Mouse (Mus musculus): ENCODE data around the gene Hspb3. TPM values are rescaled to one million over a fixed set of nuclear protein-coding genes. Genes with fewer than 3 reads are reported as not detected.

Gene Hspb3
- polyA plus RNA-seq, 1 experiment from 2014 or later = 0.42 TPM

GRCm38 (mm10) chr13:113632506-113632905, 31.0 kb downstream of the Hspb3 start:
- Histone ChIP-seq H3K4me2 (no peak overlapping the region), H3K36me3 (replicated peaks) (no peaks in the 10 kb centered on the region), H3K4me3 (replicated peaks) (no peak overlapping the region), H3K27me3 (no peaks in the 10 kb centered on the region), H3K9me3 (no peaks in the 10 kb centered on the region), H3K9ac (no peak overlapping the region), H3K27ac (no peak overlapping the region), H3K4me1 (no peaks in the 10 kb centered on the region)
- WGBS = 60% methylated on average over 6 of the region's 6 CpGs
- no peak for ATAC-seq (ENCODE audit: low FRiP score)

GRCm38 (mm10) chr13:113627601-113628000, 35.9 kb downstream of the Hspb3 start:
- 84% methylated on average over 8 of the region's 8 CpGs for WGBS
- no peaks in the 10 kb centered on the region for H3K4me1 ChIP-seq
- H3K27me3 ChIP-seq = no peaks in the 10 kb centered on the region
- H3K36me3 ChIP-seq (replicated peaks) = no peaks in the 10 kb centered on the region
- no peak overlapping the region for H3K4me2 ChIP-seq
- no peaks in the 10 kb centered on the region for H3K9me3 ChIP-seq
- no peak for ATAC-seq (ENCODE audit: low FRiP score)
- no peak overlapping the region for H3K27ac ChIP-seq
- no peak overlapping the region for H3K4me3 ChIP-seq (replicated peaks)
- no peak overlapping the region for H3K9ac ChIP-seq

GRCm38 (mm10) chr13:113622865-113623255, 40.6 kb downstream of the Hspb3 start:
- Histone ChIP-seq H3K27me3 (no peaks in the 10 kb centered on the region), H3K4me3 (replicated peaks) (no peak overlapping the region), H3K9me3 (no peaks in the 10 kb centered on the region), H3K4me1 (no peaks in the 10 kb centered on the region), H3K27ac (no peak overlapping the region), H3K4me2 (no peak overlapping the region), H3K36me3 (replicated peaks) (no peaks in the 10 kb centered on the region), H3K9ac (no peak overlapping the region)
- 86% methylated on average over 8 of the region's 8 CpGs for WGBS
- ATAC-seq (ENCODE audit: low FRiP score) = no peak

- Histone ChIP-seq H3K36me3 (replicated peaks) (no peaks in the 10 kb centered on the region), H3K4me2 (no peak overlapping the region), H3K9ac (no peak overlapping the region), H3K9me3 (no peaks in the 10 kb centered on the region), H3K4me1 (peaks cover 4% of the 10 kb centered on the region), H3K4me3 (replicated peaks) (no peak overlapping the region), H3K27me3 (no peaks in the 10 kb centered on the region), H3K27ac (no peak overlapping the region)
- no peak for ATAC-seq (ENCODE audit: low FRiP score)
- 70% methylated on average over 11 of the region's 11 CpGs for whole genome bisulfite sequencing
Measured at GRCm38 (mm10) chr13:113622122-113622864, 41.2 kb downstream of the Hspb3 start.

GRCm38 (mm10) chr13:113619003-113619402, 44.5 kb downstream of the Hspb3 start:
- no peak overlapping the region for H3K4me2 ChIP-seq
- no peaks in the 10 kb centered on the region for H3K9me3 ChIP-seq
- no peak overlapping the region for H3K4me3 ChIP-seq (replicated peaks)
- 73% methylated on average over 9 of the region's 9 CpGs for WGBS
- H3K36me3 ChIP-seq (replicated peaks) = no peaks in the 10 kb centered on the region
- peaks cover 36% of the 10 kb centered on the region for H3K4me1 ChIP-seq
- no peak overlapping the region for H3K9ac ChIP-seq
- ATAC-seq (ENCODE audit: low FRiP score) = no peak
- H3K27me3 ChIP-seq = no peaks in the 10 kb centered on the region
- no peak overlapping the region for H3K27ac ChIP-seq

- under 1% methylated on average over 97 of the region's 119 CpGs for WGBS
Measured at GRCm38 (mm10) chr13:113617891-113618823, 45.3 kb downstream of the Hspb3 start, which contains the start of gene Snx18. Gene Snx18, minus strand, starts transcription at chr13:113618564.

GRCm38 (mm10) chr13:113617338-113617890, 46.1 kb downstream of the Hspb3 start:
- Histone ChIP-seq H3K4me2 (peak overlapping the region; percentile 87), H3K27ac (peak overlapping the region; percentile 88), H3K9me3 (no peaks in the 10 kb centered on the region), H3K4me3 (replicated peaks) (peak overlapping the region; percentile 76), H3K4me1 (peaks cover 52% of the 10 kb centered on the region), H3K36me3 (replicated peaks) (no peaks in the 10 kb centered on the region), H3K27me3 (no peaks in the 10 kb centered on the region), H3K9ac (peak overlapping the region; percentile 86)
- 21% methylated on average over 41 of the region's 49 CpGs for WGBS
- ATAC-seq (ENCODE audit: low FRiP score) = no peak

More at GRCm38 (mm10) chr13:113617891-113618823, 45.3 kb downstream of the Hspb3 start, which contains the start of gene Snx18:
- H3K36me3 ChIP-seq (replicated peaks) = no peaks in the 10 kb centered on the region
- no peaks in the 10 kb centered on the region for H3K9me3 ChIP-seq
- H3K4me1 ChIP-seq = peaks cover 44% of the 10 kb centered on the region
- peak; percentile 95 for ATAC-seq (ENCODE audit: low FRiP score)
- peak within 1 kb of the TSS; percentile 87 for H3K4me2 ChIP-seq
- peak within 1 kb of the TSS; percentile 86 for H3K9ac ChIP-seq
- peak within 1 kb of the TSS; percentile 88 for H3K27ac ChIP-seq
- H3K27me3 ChIP-seq = no peaks in the 10 kb centered on the region
- H3K4me3 ChIP-seq (replicated peaks) = peak within 1 kb of the TSS; percentile 76

GRCm38 (mm10) chr13:113616751-113617337, 46.6 kb downstream of the Hspb3 start:
- H3K27me3 ChIP-seq = no peaks in the 10 kb centered on the region
- 73% methylated on average over 24 of the region's 24 CpGs for WGBS
- H3K4me3 ChIP-seq (replicated peaks) = peak overlapping the region; percentile 76
- H3K4me2 ChIP-seq = peak overlapping the region; percentile 87
- no peaks in the 10 kb centered on the region for H3K36me3 ChIP-seq (replicated peaks)
- H3K27ac ChIP-seq = no peak overlapping the region
- H3K4me1 ChIP-seq = peaks cover 57% of the 10 kb centered on the region
- no peaks in the 10 kb centered on the region for H3K9me3 ChIP-seq
- ATAC-seq (ENCODE audit: low FRiP score) = no peak
- peak overlapping the region; percentile 86 for H3K9ac ChIP-seq

GRCm38 (mm10) chr13:113615971-113616671, 47.4 kb downstream of the Hspb3 start:
- Histone ChIP-seq H3K4me1 (peaks cover 65% of the 10 kb centered on the region), H3K9me3 (no peaks in the 10 kb centered on the region), H3K4me2 (peak overlapping the region; percentile 87), H3K4me3 (replicated peaks) (peak overlapping the region; percentile 76), H3K27me3 (no peaks in the 10 kb centered on the region), H3K36me3 (replicated peaks) (no peaks in the 10 kb centered on the region), H3K9ac (peak overlapping the region; percentile 86), H3K27ac (no peak overlapping the region)
- 10% methylated on average over 8 of the region's 8 CpGs for WGBS
- ATAC-seq (ENCODE audit: low FRiP score) = no peak

GRCm38 (mm10) chr13:113615546-113615941, 47.9 kb downstream of the Hspb3 start:
- no peaks in the 10 kb centered on the region for H3K36me3 ChIP-seq (replicated peaks)
- H3K9ac ChIP-seq = peak overlapping the region; percentile 86
- ATAC-seq (ENCODE audit: low FRiP score) = no peak
- no peaks in the 10 kb centered on the region for H3K27me3 ChIP-seq
- under 1% methylated on average over 10 of the region's 10 CpGs for WGBS
- H3K4me3 ChIP-seq (replicated peaks) = peak overlapping the region; percentile 76
- peak overlapping the region; percentile 87 for H3K4me2 ChIP-seq
- no peak overlapping the region; the same call in 1 of the 2 replicates for H3K27ac ChIP-seq
- H3K9me3 ChIP-seq = no peaks in the 10 kb centered on the region
- H3K4me1 ChIP-seq = peaks cover 70% of the 10 kb centered on the region

GRCm38 (mm10) chr13:113614635-113615545, 48.6 kb downstream of the Hspb3 start:
- Histone ChIP-seq H3K36me3 (replicated peaks) (no peaks in the 10 kb centered on the region), H3K27ac (no peak overlapping the region), H3K9me3 (no peaks in the 10 kb centered on the region), H3K27me3 (no peaks in the 10 kb centered on the region), H3K9ac (peak overlapping the region; percentile 86), H3K4me1 (peaks cover 70% of the 10 kb centered on the region), H3K4me3 (replicated peaks) (peak overlapping the region; percentile 76), H3K4me2 (peak overlapping the region; percentile 87)
- ATAC-seq (ENCODE audit: low FRiP score) = no peak
- WGBS = 19% methylated on average over 24 of the region's 24 CpGs

All from forebrain, embryonic 12.5 days (tissue).